In the genomic region with DNA sequence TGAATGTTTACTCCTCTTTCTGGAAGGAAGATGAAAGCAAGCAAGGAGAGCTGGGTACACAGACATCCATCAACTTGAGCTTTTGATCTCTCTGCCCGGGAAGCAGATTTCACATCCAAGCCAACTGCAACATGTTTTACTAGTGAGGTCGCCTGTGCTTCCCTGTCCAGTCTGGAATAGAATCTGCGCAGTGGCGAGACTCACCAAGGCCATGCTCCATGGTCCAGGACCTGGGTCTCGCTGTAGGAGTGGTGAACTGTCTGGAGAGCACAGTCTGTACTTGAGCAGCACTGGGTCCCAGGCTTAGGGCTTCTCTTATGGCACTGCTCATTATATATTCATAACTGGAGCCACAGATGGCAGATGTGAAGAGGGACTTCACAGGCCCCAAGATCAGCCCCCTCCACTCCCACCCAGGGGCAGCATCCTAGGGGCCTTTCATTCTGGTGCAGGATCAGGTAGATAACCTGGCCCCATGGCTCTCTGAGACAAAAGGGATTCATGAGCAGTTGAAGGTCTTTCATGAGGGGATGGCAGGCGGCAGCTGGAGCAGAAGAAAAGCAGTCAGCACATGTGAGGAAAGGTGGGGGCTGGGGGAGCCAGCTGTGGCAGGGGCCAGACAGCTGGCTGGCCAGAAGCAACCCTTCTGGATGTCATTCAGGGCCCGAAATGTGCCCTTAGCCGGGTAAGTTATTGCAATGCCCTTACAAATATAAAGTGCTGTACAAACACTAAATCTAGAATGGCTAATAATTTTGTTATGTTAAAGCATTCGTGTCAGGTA, we compare ENCODE assay signal across 13 mouse cellular contexts. TPM values are rescaled to one million over a fixed set of nuclear protein-coding genes. Genes with fewer than 3 reads are reported as not detected.
DNase-seq lines count a peak whose midpoint lies in the region; ATAC-seq lines count a peak whose summit lies in the region.
"Had no signal": no experiment of that assay in that cellular context is flagged by ENCODE, and none has a peak within 500 bp of the region (broad histone marks: within the 10 kb centered on the region; RNA-seq: fewer than 3 reads in every experiment).

No protein-coding gene starts in this region.

- no peak overlapping the region for H3K27ac ChIP-seq in midbrain, embryonic 11.5 days (ENCODE audit: low read depth, low read length)
- no peak overlapping the region for H3K27ac ChIP-seq in midbrain, embryonic 14.5 days (replicated peaks; ENCODE audit: low read depth, low read length)
- H3K27ac ChIP-seq: hindbrain, embryonic 14.5 days; liver, embryonic 15.5 days; macrophage had no signal

- no peak overlapping the region for H3K9ac ChIP-seq in midbrain, embryonic 11.5 days (ENCODE audit: low read length)
- no peak overlapping the region for H3K9ac ChIP-seq in midbrain, embryonic 14.5 days (replicated peaks; ENCODE audit: low read length)
- H3K9ac ChIP-seq: hindbrain, embryonic 14.5 days; liver, embryonic 15.5 days had no signal

- WGBS in midbrain, embryonic 11.5 days: 60% methylated on average over 9 of the region's 9 CpGs
- 62% methylated on average over 9 of the region's 9 CpGs for WGBS in midbrain, embryonic 14.5 days

- peaks cover 2% of the 10 kb centered on the region; the same call in 1 of the 2 replicates for H3K4me1 ChIP-seq in midbrain, embryonic 11.5 days (ENCODE audit: control insufficient read depth, insufficient read depth, low read length)
- 0 out of 2 replicates have a peak, but pooled peaks cover 5% of the 10 kb centered on the region for H3K4me1 ChIP-seq in midbrain, embryonic 14.5 days (ENCODE audit: control insufficient read depth, insufficient read depth, low read length)

- no peaks in the 10 kb centered on the region for H3K9me3 ChIP-seq in midbrain, embryonic 11.5 days (ENCODE audit: control insufficient read depth, low read length)
- no peaks in the 10 kb centered on the region for H3K9me3 ChIP-seq in midbrain, embryonic 14.5 days (ENCODE audit: control insufficient read depth, low read length)
- H3K9me3 ChIP-seq: liver, embryonic 15.5 days had no signal

- no peak overlapping the region for H3K4me3 ChIP-seq in midbrain, embryonic 11.5 days (ENCODE audit: low read depth, low read length)
- H3K4me3 ChIP-seq in midbrain, embryonic 14.5 days (replicated peaks; ENCODE audit: low read depth, low read length): no peak overlapping the region
- H3K4me3 ChIP-seq: liver, embryonic 15.5 days had no signal

- peaks cover 5% of the 10 kb centered on the region; the same call in 1 of the 2 replicates for H3K27me3 ChIP-seq in midbrain, embryonic 11.5 days (ENCODE audit: control insufficient read depth, insufficient read depth, low read length)
- H3K27me3 ChIP-seq in midbrain, embryonic 14.5 days (ENCODE audit: control insufficient read depth, insufficient read depth, low read length): peaks cover 6% of the 10 kb centered on the region; the same call in 1 of the 2 replicates

- DNase-seq in adrenal gland, adult 8-10 months: peak; percentile 29
- DNase-seq in adrenal gland, postnatal 25 days: no peak
- peak; percentile 83 for DNase-seq in midbrain, embryonic 11.5 days (ENCODE audit: low spot score, missing footprints)
- DNase-seq in midbrain, embryonic 14.5 days: no peak
- peak; percentile 36 for DNase-seq in adrenal gland, postnatal 14 days
- peak; percentile 44 for DNase-seq in mesoderm, embryonic 11.5 days (ENCODE audit: low read depth, low spot score)
- no peak for DNase-seq in T-cell, adult 2 months (ENCODE audit: low spot score)
- no peak for DNase-seq in right cerebral cortex, postnatal 36 days (ENCODE audit: low spot score in 2 of 2)
- DNase-seq: cerebellum, adult 9-10 months had no signal

- H3K4me2 ChIP-seq in midbrain, embryonic 11.5 days: no peak overlapping the region
- no peak overlapping the region for H3K4me2 ChIP-seq in midbrain, embryonic 14.5 days (ENCODE audit: low read length)
- H3K4me2 ChIP-seq: heart, embryonic 11.5 days; hindbrain, embryonic 14.5 days; liver, embryonic 15.5 days had no signal

- ATAC-seq in midbrain, embryonic 11.5 days (ENCODE audit: low FRiP score): no peak
- no peak for ATAC-seq in midbrain, embryonic 14.5 days (ENCODE audit: low FRiP score, low TSS enrichment)

- H3K36me3 ChIP-seq in midbrain, embryonic 11.5 days (ENCODE audit: control insufficient read depth, insufficient read depth, low read length): no peaks in the 10 kb centered on the region
- no peaks in the 10 kb centered on the region for H3K36me3 ChIP-seq in midbrain, embryonic 14.5 days (ENCODE audit: control insufficient read depth, insufficient read depth, low read length)
- H3K36me3 ChIP-seq: liver, embryonic 15.5 days had no signal

RNA-seq across cellular contexts. Expression of gene Eri3, which starts 22.9 kb away (rescaled TPM):
- total RNA-seq in adrenal gland, adult 8-10 months (2022): 100 to 1,000 TPM in 1 of 4 experiments, 10 to 100 TPM in 3; 73.0 to 105 (median 81.5) TPM
- total RNA-seq in adrenal gland, postnatal 25 days (2021): 67.9 and 76.2 TPM in 2 replicates
- 121 and 132 TPM in 2 replicates for polyA plus RNA-seq in midbrain, embryonic 11.5 days (2014; fragmentation: Nextera tagmentation; extraction: Ambion mirVana)
- polyA plus RNA-seq in midbrain, embryonic 14.5 days (2014; fragmentation: Nextera tagmentation; extraction: Ambion mirVana): 267 and 284 TPM in 2 replicates
- 65.3 and 70.7 TPM in 2 replicates for total RNA-seq in adrenal gland, postnatal 14 days (2021)

RNA-seq across cellular contexts. Expression of gene Rnf220, which starts 30.5 kb away (rescaled TPM):
- total RNA-seq in adrenal gland, adult 8-10 months (2022): 100 to 1,000 TPM in 3 of 4 experiments, 10 to 100 TPM in 1; 95.3 to 135 (median 115) TPM
- 83.6 and 102 TPM in 2 replicates for total RNA-seq in adrenal gland, postnatal 25 days (2021)
- polyA plus RNA-seq in midbrain, embryonic 11.5 days (2014; fragmentation: Nextera tagmentation; extraction: Ambion mirVana): 54.6 and 63.3 TPM in 2 replicates
- polyA plus RNA-seq in midbrain, embryonic 14.5 days (2014; fragmentation: Nextera tagmentation; extraction: Ambion mirVana): 103 and 110 TPM in 2 replicates
- 68.8 and 93.7 TPM in 2 replicates for total RNA-seq in adrenal gland, postnatal 14 days (2021)

Comparison
In these comparisons a context has a peak if more than half of its experiments do, and no peak if none do; other contexts are left out.
1. DNase-seq: peak in adrenal gland, adult 8-10 months (single experiment), midbrain, embryonic 11.5 days (single experiment), adrenal gland, postnatal 14 days (single experiment) and mesoderm, embryonic 11.5 days (single experiment); none in adrenal gland, postnatal 25 days (single experiment), midbrain, embryonic 14.5 days (single experiment), T-cell, adult 2 months (single experiment) and right cerebral cortex, postnatal 36 days (0 of 2).